Mouse (Mus musculus): ENCODE measurements at regions not wholly inside any gene's neighbourhood (a gene's known extent, or its start where the extent isn't known, plus 50 kb on each side); places are given as distances from the start of the nearest gene placed in this dataset.

GRCm38 (mm10) chr6:107749111-107749736 is 219.7 kb downstream of the Lrrn1 start:
- dilution Hi-C loops (cut with MboI; ENCODE audit: extremely low pct_ligation_motif_present, extremely low pct_unique_long_range_greater_than_20kb, low sequenced_read_pairs): no loop called here

GRCm38 (mm10) chr6:107749794-107750193 is 220.2 kb downstream of the Lrrn1 start:
- no peak for TF ChIP-seq MAZ (IDR thresholded peaks at IDR 0.05; ENCODE audit: low read depth, low read length)
- TF ChIP-seq E2F4 (IDR thresholded peaks at IDR 0.05; ENCODE audit: insufficient replicate concordance, low read depth, low read length): no peak
- TF ChIP-seq MEF2A (IDR thresholded peaks at IDR 0.05; ENCODE audit: borderline replicate concordance, low read depth, low read length): no peak
- H3K4me3 ChIP-seq (replicated peaks in 1 of 3; ENCODE audit: low read depth in 2 of 3, low read length in 2 of 3, poor library complexity in 1 of 3): no peak overlapping the region
- in situ Hi-C loops (cut with MboI; ENCODE audit: low pct_ligation_motif_present, low pct_unique_long_range_greater_than_20kb, low sequenced_read_pairs): no loop called here
- no peaks in the 10 kb centered on the region for H3K79me2 ChIP-seq (replicated peaks; ENCODE audit: control insufficient read depth, extremely low read depth, insufficient read depth, poor library complexity, severe bottlenecking)
- no peak overlapping the region for H3K9ac ChIP-seq (ENCODE audit: insufficient read depth, low read depth)
- no peak overlapping the region for H3K4me2 ChIP-seq (ENCODE audit: insufficient read depth, low read depth, poor library complexity, severe bottlenecking)
- no peaks in the 10 kb centered on the region for H3K36me3 ChIP-seq (replicated peaks in 1 of 2; ENCODE audit: control insufficient read depth in 1 of 2, insufficient read depth in 1 of 2, low read length in 1 of 2)
- no peaks in the 10 kb centered on the region for H3K9me3 ChIP-seq (replicated peaks; ENCODE audit: low read length)
- no peak overlapping the region for H3K27ac ChIP-seq (ENCODE audit: insufficient read depth, low read depth)
- peaks cover 11% of the 10 kb centered on the region for H3K27me3 ChIP-seq (replicated peaks)
- peaks cover 2 to 5% of the 10 kb centered on the region in 2 experiments; a peak in 1 of 4 replicates for H3K4me1 ChIP-seq (ENCODE audit: control insufficient read depth in 1 of 2, insufficient read depth in 2 of 2)
- dilution Hi-C loops (cut with MboI; ENCODE audit: extremely low pct_ligation_motif_present, extremely low pct_unique_long_range_greater_than_20kb, low sequenced_read_pairs): no loop called here
- no peak for DNase-seq (ENCODE audit: extremely low read depth)

More at GRCm38 (mm10) chr6:107749111-107749736, 219.7 kb downstream of the Lrrn1 start:
- H3K9me3 ChIP-seq (replicated peaks; ENCODE audit: low read length): peaks cover 2% of the 10 kb centered on the region
- peaks cover 2 to 5% of the 10 kb centered on the region in 2 experiments; a peak in 1 of 4 replicates for H3K4me1 ChIP-seq (ENCODE audit: control insufficient read depth in 1 of 2, insufficient read depth in 2 of 2)
- in situ Hi-C loops (cut with MboI; ENCODE audit: low pct_ligation_motif_present, low pct_unique_long_range_greater_than_20kb, low sequenced_read_pairs): no loop called here
- DNase-seq (ENCODE audit: extremely low read depth): no peak
- H3K36me3 ChIP-seq (replicated peaks in 1 of 2; ENCODE audit: control insufficient read depth in 1 of 2, insufficient read depth in 1 of 2, low read length in 1 of 2): no peaks in the 10 kb centered on the region
- H3K9ac ChIP-seq (ENCODE audit: insufficient read depth, low read depth): no peak overlapping the region
- peak overlapping the region; percentile 67; the same call in 1 of the 2 replicates for H3K4me2 ChIP-seq (ENCODE audit: insufficient read depth, low read depth, poor library complexity, severe bottlenecking)
- no peak overlapping the region for H3K4me3 ChIP-seq (replicated peaks in 1 of 3; ENCODE audit: low read depth in 2 of 3, low read length in 2 of 3, poor library complexity in 1 of 3)
- H3K27me3 ChIP-seq (replicated peaks): peaks cover 11% of the 10 kb centered on the region
- TF ChIP-seq HCFC1 (IDR thresholded peaks at IDR 0.05; ENCODE audit: low read depth, low read length) (no peak), ZKSCAN1 (IDR thresholded peaks at IDR 0.05; ENCODE audit: borderline replicate concordance, low read depth, low read length) (no peak), RCOR1 (conservative IDR thresholded peaks at IDR 0.05; ENCODE audit: low read depth, low read length) (no peak), GABPA (IDR thresholded peaks at IDR 0.05; ENCODE audit: insufficient replicate concordance, low read depth, low read length) (no peak), CHD1 (IDR thresholded peaks at IDR 0.05; ENCODE audit: low read depth, low read length) (no peak), EP300 (IDR thresholded peaks at IDR 0.05; ENCODE audit: low read length) (no peak)
- H3K27ac ChIP-seq (ENCODE audit: insufficient read depth, low read depth): no peak overlapping the region
- no peaks in the 10 kb centered on the region for H3K79me2 ChIP-seq (replicated peaks; ENCODE audit: control insufficient read depth, extremely low read depth, insufficient read depth, poor library complexity, severe bottlenecking)

- Histone ChIP-seq H3K27me3 (replicated peaks) (peaks cover 8% of the 10 kb centered on the region), H3K9me3 (replicated peaks; ENCODE audit: low read length) (no peaks in the 10 kb centered on the region), H3K4me1 (ENCODE audit: control insufficient read depth in 1 of 2, insufficient read depth in 2 of 2) (peaks cover 2 to 9% of the 10 kb centered on the region in 2 experiments; a peak in 1 of 4 replicates), H3K9ac (ENCODE audit: insufficient read depth, low read depth) (no peak overlapping the region), H3K27ac (ENCODE audit: insufficient read depth, low read depth) (no peak overlapping the region), H3K36me3 (replicated peaks in 1 of 2; ENCODE audit: control insufficient read depth in 1 of 2, insufficient read depth in 1 of 2, low read length in 1 of 2) (no peaks in the 10 kb centered on the region), H3K4me3 (replicated peaks in 1 of 3; ENCODE audit: low read depth in 2 of 3, low read length in 2 of 3, poor library complexity in 1 of 3) (no peak overlapping the region), H3K4me2 (ENCODE audit: insufficient read depth, low read depth, poor library complexity, severe bottlenecking) (no peak overlapping the region), H3K79me2 (replicated peaks; ENCODE audit: control insufficient read depth, extremely low read depth, insufficient read depth, poor library complexity, severe bottlenecking) (no peaks in the 10 kb centered on the region)
- dilution Hi-C loops (cut with MboI; ENCODE audit: extremely low pct_ligation_motif_present, extremely low pct_unique_long_range_greater_than_20kb, low sequenced_read_pairs): no loop called here
- in situ Hi-C loops (cut with MboI; ENCODE audit: low pct_ligation_motif_present, low pct_unique_long_range_greater_than_20kb, low sequenced_read_pairs): no loop called here
- TF ChIP-seq NELFE (IDR thresholded peaks at IDR 0.05; ENCODE audit: low read depth, low read length) (no peak), RAD21 (IDR thresholded peaks at IDR 0.05; ENCODE audit: low read depth, low read length) (no peak), ETS1 (conservative IDR thresholded peaks at IDR 0.05; ENCODE audit: low read depth, low read length) (no peak), PAX5 (IDR thresholded peaks at IDR 0.05; ENCODE audit: low read length) (no peak), UBTF (IDR thresholded peaks at IDR 0.05; ENCODE audit: low read depth, low read length) (no peak)
- DNase-seq (ENCODE audit: extremely low read depth): no peak
Measured at GRCm38 (mm10) chr6:107752156-107752555, 222.6 kb downstream of the Lrrn1 start.
